Mouse (Mus musculus): Measurements from ENCODE around the gene Taar3.

The Taar3 gene

GRCm38 (mm10) chr10:23949508-23950005 is at the start of gene Taar3:
Gene Taar3 (plus strand): TSS chr10:23949558.
- CTCF ChIA-PET: interaction anchor here in 1 of 4 experiments (0.5 kb wide), 1 partner anchor 295 kb away, joined by 6 read pairs; no protein-coding TSS in a partner anchor
- POLR2A ChIA-PET: interaction anchor here in 1 of 4 experiments (0.6 to 0.9 kb wide), 2 partner anchors 14 to 886 kb away, joined by 4 to 9 read pairs; no protein-coding TSS in a partner anchor

GRCm38 (mm10) chr10:23901119-23901518 is 48.2 kb upstream of the Taar3 start:
- ChIA-PET CTCF (interaction anchor here in 1 of 4 experiments (0.7 kb wide), 1 partner anchor 81 kb away, joined by 3 read pairs; no protein-coding TSS in a partner anchor), POLR2A (no interaction called here)

- ChIA-PET POLR2A (no interaction called here), CTCF (interaction anchor here in 1 of 4 experiments (0.6 kb wide), 2 partner anchors 21 to 107 kb away, joined by 3 read pairs; no protein-coding TSS in a partner anchor)
These were observed 43.7 kb upstream of the Taar3 start for GRCm38 (mm10) chr10:23905661-23906060.

- POLR2A ChIA-PET: no interaction called here
- CTCF ChIA-PET: no interaction called here
These were observed 29.3 kb upstream of the Taar3 start, which contains the start of gene Taar1 for GRCm38 (mm10) chr10:23920056-23920455. Gene Taar1 (plus strand): TSS chr10:23920356.

- ChIA-PET POLR2A (no interaction called here), CTCF (no interaction called here)
These were observed 26.9 kb upstream of the Taar3 start for GRCm38 (mm10) chr10:23922468-23922867.

- CTCF ChIA-PET: no interaction called here
These were observed 25.4 kb upstream of the Taar3 start for GRCm38 (mm10) chr10:23923941-23924340.

GRCm38 (mm10) chr10:23937613-23938012 is 11.7 kb upstream of the Taar3 start:
- CTCF ChIA-PET: interaction anchor here in 3 of 4 experiments (0.5 to 1.6 kb wide), 3 partner anchors 194 to 671 kb away, joined by 3 to 5 read pairs (median 3); no protein-coding TSS in a partner anchor
- POLR2A ChIA-PET: interaction anchor here in 2 of 4 experiments (0.9 to 1.3 kb wide), 3 partner anchors 52 to 147 kb away, joined by 3 read pairs; no protein-coding TSS in a partner anchor

More at GRCm38 (mm10) chr10:23923941-23924340, 25.4 kb upstream of the Taar3 start:
- POLR2A ChIA-PET: no interaction called here

GRCm38 (mm10) chr10:23938312-23938711 is 11.0 kb upstream of the Taar3 start, which contains the start of gene Taar2:
Gene Taar2 (plus strand): TSS chr10:23938572.
- POLR2A ChIA-PET: interaction anchor here in 2 of 4 experiments (0.5 to 0.9 kb wide), 2 partner anchors 52 to 150 kb away, joined by 3 read pairs; no protein-coding TSS in a partner anchor
- CTCF ChIA-PET: interaction anchor here in 2 of 4 experiments (0.7 to 1.6 kb wide), 3 partner anchors 193 to 670 kb away, joined by 3 to 5 read pairs (median 4); no protein-coding TSS in a partner anchor

- POLR2A ChIA-PET: interaction anchor here in 2 of 4 experiments (0.5 to 0.7 kb wide), 3 partner anchors 21 to 127 kb away, joined by 3 to 5 read pairs (median 3); no protein-coding TSS in a partner anchor
- CTCF ChIA-PET: interaction anchor here (0.5 to 1.1 kb wide), 17 partner anchors 12 to 854 kb away, joined by 3 to 6 read pairs (median 3); no protein-coding TSS in a partner anchor
These were observed 6.9 kb upstream of the Taar3 start for GRCm38 (mm10) chr10:23942465-23942864.

- ChIA-PET POLR2A (no interaction called here), CTCF (no interaction called here)
These were observed 1.3 kb upstream of the Taar3 start for GRCm38 (mm10) chr10:23948026-23948425.

- POLR2A ChIA-PET: no interaction called here
- CTCF ChIA-PET: no interaction called here
These were observed 2.4 kb downstream of the Taar3 start for GRCm38 (mm10) chr10:23951714-23952113.

- ChIA-PET POLR2A (no interaction called here), CTCF (interaction anchor here in 1 of 4 experiments (0.6 kb wide), 1 partner anchor 872 kb away, joined by 3 read pairs; no protein-coding TSS in a partner anchor)
These were observed 9.7 kb downstream of the Taar3 start for GRCm38 (mm10) chr10:23959071-23959470.

- ChIA-PET CTCF (interaction anchor here in 1 of 4 experiments (0.5 kb wide), 1 partner anchor 333 kb away, joined by 3 read pairs; no protein-coding TSS in a partner anchor), POLR2A (no interaction called here)
These were observed 11.1 kb downstream of the Taar3 start, which contains the start of gene Taar4 for GRCm38 (mm10) chr10:23960444-23960915. Gene Taar4 (plus strand): TSS chr10:23960494.

GRCm38 (mm10) chr10:23963444-23963843 is 14.1 kb downstream of the Taar3 start:
- ChIA-PET POLR2A (interaction anchor here in 1 of 4 experiments (0.6 to 1.3 kb wide), 4 partner anchors 14 to 181 kb away, joined by 4 to 5 read pairs (median 4); no protein-coding TSS in a partner anchor), CTCF (no interaction called here)

- CTCF ChIA-PET: no interaction called here
- POLR2A ChIA-PET: no interaction called here
These were observed 15.7 kb downstream of the Taar3 start for GRCm38 (mm10) chr10:23964921-23965610.

- POLR2A ChIA-PET: no interaction called here
- CTCF ChIA-PET: interaction anchor here in 2 of 4 experiments (1.0 kb wide), 2 partner anchors 9 kb away, joined by 5 read pairs; no protein-coding TSS in a partner anchor
These were observed 21.4 kb downstream of the Taar3 start, which contains the start of gene Taar5 for GRCm38 (mm10) chr10:23970656-23971165. Gene Taar5 (plus strand): TSS chr10:23970706.

GRCm38 (mm10) chr10:23971256-23971655 is 21.9 kb downstream of the Taar3 start:
- ChIA-PET POLR2A (no interaction called here), CTCF (interaction anchor here in 2 of 4 experiments (1.0 kb wide), 2 partner anchors 8 kb away, joined by 5 read pairs; no protein-coding TSS in a partner anchor)

- POLR2A ChIA-PET: interaction anchor here in 2 of 4 experiments (0.7 to 1.8 kb wide), 5 partner anchors 62 to 320 kb away, joined by 3 to 4 read pairs (median 3); no protein-coding TSS in a partner anchor
- CTCF ChIA-PET: interaction anchor here in 2 of 4 experiments (1.0 to 1.5 kb wide), 2 partner anchors 38 to 334 kb away, joined by 4 to 7 read pairs; no protein-coding TSS in a partner anchor
These were observed 28.6 kb downstream of the Taar3 start for GRCm38 (mm10) chr10:23977958-23978357.

All from embryonic stem cell, embryonic (primary cell).